Mouse (Mus musculus) intestine, embryonic 16.5 days (tissue): ENCODE results near the gene H60b. TPM values are rescaled to one million over a fixed set of nuclear protein-coding genes. Genes with fewer than 3 reads are reported as not detected.
"Not testable (repeated sequence)": the region's sequence is repeated elsewhere in the genome, so short reads cannot be mapped to it uniquely, and the experiment has no call there.

ENCODE experiments used
- ATAC-seq: fragments of 200-750 bp; cut with Nextera tagmentation; 2 replicates; pipeline ENCODE4 v1.8.0; 2017; ENCODE audit warnings: moderate TSS enrichment, moderate library complexity
- H3K27ac ChIP-seq: fragments of 300-500 bp; sonication (generic); 2 replicates; pipeline ENCODE4 v1.5.1; 2014; ENCODE audit warnings: mild to moderate bottlenecking, low read length
- H3K27me3 ChIP-seq: fragments of 300-500 bp; sonication (generic); replicated peaks from 2 replicates; pipeline ENCODE4 v1.6.1; 2014; ENCODE audit warnings: low read length, control low read depth, mixed read lengths; ENCODE audit not compliant: control insufficient read depth, insufficient read depth
- H3K36me3 ChIP-seq: fragments of 300-500 bp; sonication (generic); 2 replicates; pipeline ENCODE4 v1.6.1; 2014; ENCODE audit warnings: low read length, control low read depth; ENCODE audit not compliant: control insufficient read depth, insufficient read depth
- H3K4me1 ChIP-seq: fragments of 300-500 bp; sonication (generic); 2 replicates; pipeline ENCODE4 v1.6.1; 2014; ENCODE audit warnings: low read length, control low read depth, mixed read lengths; ENCODE audit not compliant: control insufficient read depth, insufficient read depth
- H3K4me2 ChIP-seq: fragments of 300-500 bp; sonication (generic); 2 replicates; pipeline ENCODE4 v1.6.1; 2014; ENCODE audit warnings: low read depth, low read length, control low read depth
- H3K4me3 ChIP-seq: fragments of 300-500 bp; sonication (generic); 2 replicates; pipeline ENCODE4 v1.5.1; 2014; ENCODE audit warnings: mild to moderate bottlenecking, low read length
- H3K9ac ChIP-seq: fragments of 300-500 bp; sonication (generic); 2 replicates; pipeline ENCODE4 v1.6.1; 2014; ENCODE audit warnings: low read depth, low read length
- H3K9me3 ChIP-seq: fragments of 300-500 bp; sonication (generic); 2 replicates; pipeline ENCODE4 v1.6.1; 2016; ENCODE audit warnings: low read length, control low read depth; ENCODE audit not compliant: control insufficient read depth
- WGBS: fragments of 180-500 bp; shearing (Covaris S2); extraction: QIAGEN DNeasy Blood & Tissue Kit; methylation state at CpG from one replicate; pipeline ENCODE4 v1.1.7; 2014; 5-methylcytosine and 5-hydroxymethylcytosine counted together
- polyA plus RNA-seq: library from polyadenylated mRNA; unstranded; fragments of >200 nt; fragmentation: Nextera tagmentation; extraction: Ambion mirVana; gene quantifications from 2 replicates; pipeline ENCODE4 v1.2.1, GENCODE M21; 2015

H60b gene
- 0.29 and 0.31 TPM in 2 replicates for polyA plus RNA-seq

GRCm38 (mm10) chr10:22158310-22158999 is at the start of gene H60b, which contains the start of gene Raet1e:
H60b (plus strand) TSS chr10:22158586.
Raet1e (plus strand) TSS chr10:22158569.
- H3K4me1 ChIP-seq, H3K36me3 ChIP-seq, H3K9me3 ChIP-seq, H3K27ac ChIP-seq: not testable (repeated sequence)
- H3K27me3 ChIP-seq: peaks cover 29% of the 10 kb centered on the region
- ATAC-seq: peak; percentile 88
- peak within 1 kb of the TSS; percentile 33; the same call in 1 of the 2 replicates for H3K9ac ChIP-seq
- peak within 1 kb of the TSS; percentile 47 for H3K4me3 ChIP-seq
- peak within 1 kb of the TSS; percentile 56 for H3K4me2 ChIP-seq
- under 1% methylated on average over 46 of the region's 48 CpGs for WGBS

GRCm38 (mm10) chr10:22140665-22141280 is 17.6 kb upstream of the H60b start:
- Histone ChIP-seq H3K4me3 (peak overlapping the region; percentile 42), H3K27ac (no peak overlapping the region), H3K4me1 (no peaks in the 10 kb centered on the region), H3K4me2 (peak overlapping the region; percentile 65), H3K9me3 (no peaks in the 10 kb centered on the region), H3K27me3 (no peaks in the 10 kb centered on the region), H3K36me3 (no peaks in the 10 kb centered on the region), H3K9ac (peak overlapping the region; percentile 63)
- peak; percentile 67 for ATAC-seq
- whole genome bisulfite sequencing: under 1% methylated on average over 19 of the region's 19 CpGs

- H3K4me1 ChIP-seq, H3K9ac ChIP-seq, H3K36me3 ChIP-seq, ATAC-seq, H3K27ac ChIP-seq, H3K4me2 ChIP-seq, H3K4me3 ChIP-seq, H3K9me3 ChIP-seq, H3K27me3 ChIP-seq: not testable (repeated sequence)
- WGBS: 84% methylated on average over 1 of the region's 1 CpGs
Observed at GRCm38 (mm10) chr10:22142194-22142593, 16.2 kb upstream of the H60b start.

GRCm38 (mm10) chr10:22142926-22143325 is 15.5 kb upstream of the H60b start:
- WGBS: 79% methylated on average over 5 of the region's 5 CpGs
- Histone ChIP-seq H3K27ac (no peak overlapping the region), H3K9me3 (no peaks in the 10 kb centered on the region), H3K4me3 (no peak overlapping the region), H3K4me1 (no peaks in the 10 kb centered on the region), H3K9ac (no peak overlapping the region), H3K27me3 (no peaks in the 10 kb centered on the region), H3K4me2 (no peak overlapping the region), H3K36me3 (no peaks in the 10 kb centered on the region)
- ATAC-seq: no peak

GRCm38 (mm10) chr10:22148441-22149072 is 9.8 kb upstream of the H60b start:
- H3K9me3 ChIP-seq: no peaks in the 10 kb centered on the region
- peak overlapping the region; percentile 86 for H3K9ac ChIP-seq
- WGBS: under 1% methylated on average over 49 of the region's 50 CpGs
- H3K4me2 ChIP-seq: peak overlapping the region; percentile 98
- peaks cover 12% of the 10 kb centered on the region for H3K4me1 ChIP-seq
- peak overlapping the region; percentile 83 for H3K27ac ChIP-seq
- H3K36me3 ChIP-seq: no peaks in the 10 kb centered on the region
- H3K27me3 ChIP-seq: peaks cover 17% of the 10 kb centered on the region
- ATAC-seq: peak; percentile 97
- peak overlapping the region; percentile 68 for H3K4me3 ChIP-seq

GRCm38 (mm10) chr10:22149073-22149690 is 9.2 kb upstream of the H60b start, which contains the start of gene E030030I06Rik:
E030030I06Rik (minus strand) TSS chr10:22149270.
- Histone ChIP-seq H3K9me3 (no peaks in the 10 kb centered on the region), H3K4me3 (peak within 1 kb of the TSS; percentile 68), H3K9ac (peak within 1 kb of the TSS; percentile 86), H3K27me3 (peaks cover 17% of the 10 kb centered on the region), H3K4me2 (peak within 1 kb of the TSS; percentile 98), H3K4me1 (peaks cover 12% of the 10 kb centered on the region), H3K36me3 (no peaks in the 10 kb centered on the region), H3K27ac (peak within 1 kb of the TSS; percentile 83)
- under 1% methylated on average over 37 of the region's 37 CpGs for WGBS
- ATAC-seq: peak; percentile 52

GRCm38 (mm10) chr10:22149691-22150465 is 8.5 kb upstream of the H60b start:
- no peaks in the 10 kb centered on the region for H3K36me3 ChIP-seq
- peak overlapping the region; percentile 68 for H3K4me3 ChIP-seq
- no peaks in the 10 kb centered on the region for H3K9me3 ChIP-seq
- peak overlapping the region; percentile 98 for H3K4me2 ChIP-seq
- WGBS: under 1% methylated on average over 50 of the region's 50 CpGs
- H3K27ac ChIP-seq: no peak overlapping the region
- no peak for ATAC-seq
- peaks cover 12% of the 10 kb centered on the region for H3K4me1 ChIP-seq
- peaks cover 17% of the 10 kb centered on the region for H3K27me3 ChIP-seq
- H3K9ac ChIP-seq: peak overlapping the region; percentile 86

- Histone ChIP-seq H3K9me3 (no peaks in the 10 kb centered on the region), H3K4me1 (peaks cover 12% of the 10 kb centered on the region), H3K27ac (no peak overlapping the region), H3K27me3 (peaks cover 22% of the 10 kb centered on the region), H3K36me3 (no peaks in the 10 kb centered on the region), H3K4me3 (peak overlapping the region; percentile 68), H3K4me2 (peak overlapping the region; percentile 98), H3K9ac (no peak overlapping the region)
- ATAC-seq: no peak
- WGBS: 0% methylated on average over 27 of the region's 27 CpGs
Observed at GRCm38 (mm10) chr10:22150593-22150992, 7.8 kb upstream of the H60b start.
